Mouse (Mus musculus) kidney, postnatal 0 days (tissue): ENCODE results near the gene Baz1b. TPM values are rescaled to one million over a fixed set of nuclear protein-coding genes. Genes with fewer than 3 reads are reported as not detected.

Experiments
- ATAC-seq: fragments of 200-750 bp; cut with Nextera tagmentation; replicated peaks from 2 replicates; pipeline ENCODE4 v1.8.0; 2017; ENCODE audit warnings: low read depth, moderate number of reproducible peaks, moderate TSS enrichment, moderate library complexity; ENCODE audit not compliant: low FRiP score
- DNase-seq: peaks from one replicate; pipeline ENCODE4 v3.0.0-alpha.2; 2016; ENCODE audit warnings: low spot score
- H3K27ac ChIP-seq: fragments of 300-500 bp; sonication (generic); 2 replicates; pipeline ENCODE4 v1.5.1; 2014; ENCODE audit warnings: mild to moderate bottlenecking
- H3K27me3 ChIP-seq: fragments of 300-500 bp; sonication (generic); 2 replicates; pipeline ENCODE4 v1.6.1; 2014; ENCODE audit warnings: low read length, mixed read lengths; ENCODE audit not compliant: insufficient read depth
- H3K36me3 ChIP-seq: fragments of 300-500 bp; sonication (generic); 2 replicates; pipeline ENCODE4 v1.6.1; 2014; ENCODE audit warnings: low read length, mixed read lengths; ENCODE audit not compliant: insufficient read depth
- H3K4me1 ChIP-seq: fragments of 300-500 bp; sonication (generic); replicated peaks from 2 replicates; pipeline ENCODE4 v1.6.1; 2014; ENCODE audit warnings: antibody characterized with exemption, low read length, mixed read lengths; ENCODE audit not compliant: insufficient read depth
- H3K4me2 ChIP-seq: fragments of 300-500 bp; sonication (generic); 2 replicates; pipeline ENCODE4 v1.6.1; 2014; ENCODE audit warnings: mild to moderate bottlenecking, low read length, moderate library complexity, mixed read lengths
- H3K4me3 ChIP-seq: fragments of 300-500 bp; sonication (generic); replicated peaks from 2 replicates; pipeline ENCODE4 v1.5.1; 2014; ENCODE audit warnings: low read depth, low read length
- H3K9ac ChIP-seq: fragments of 300-500 bp; sonication (generic); 2 replicates; pipeline ENCODE4 v1.6.1; 2014; ENCODE audit warnings: low read depth, low read length
- H3K9me3 ChIP-seq: fragments of 300-500 bp; sonication (generic); replicated peaks from 2 replicates; pipeline ENCODE4 v1.6.1; 2016; ENCODE audit warnings: low read length, inconsistent platforms, mixed read lengths
- CTCF ChIP-seq: IDR thresholded peaks from 2 replicates; pipeline ENCODE4 v1.5.1; 2016; ENCODE audit warnings: antibody characterized with exemption, low read depth, mild to moderate bottlenecking, moderate library complexity
- WGBS: fragments of 180-500 bp; shearing (Covaris S2); extraction: QIAGEN DNeasy Blood & Tissue Kit; methylation state at CpG from one replicate; pipeline ENCODE4 v1.1.7; 2014; 5-methylcytosine and 5-hydroxymethylcytosine counted together
- polyA plus RNA-seq: library from polyadenylated mRNA; unstranded; fragments of >200 nt; fragmentation: Nextera tagmentation; extraction: Ambion mirVana; gene quantifications from 2 replicates; pipeline ENCODE4 v1.2.1, GENCODE M21; 2015

The Baz1b gene
- polyA plus RNA-seq, 1 experiment from 2014 or later = 22.6 TPM

DNA sequence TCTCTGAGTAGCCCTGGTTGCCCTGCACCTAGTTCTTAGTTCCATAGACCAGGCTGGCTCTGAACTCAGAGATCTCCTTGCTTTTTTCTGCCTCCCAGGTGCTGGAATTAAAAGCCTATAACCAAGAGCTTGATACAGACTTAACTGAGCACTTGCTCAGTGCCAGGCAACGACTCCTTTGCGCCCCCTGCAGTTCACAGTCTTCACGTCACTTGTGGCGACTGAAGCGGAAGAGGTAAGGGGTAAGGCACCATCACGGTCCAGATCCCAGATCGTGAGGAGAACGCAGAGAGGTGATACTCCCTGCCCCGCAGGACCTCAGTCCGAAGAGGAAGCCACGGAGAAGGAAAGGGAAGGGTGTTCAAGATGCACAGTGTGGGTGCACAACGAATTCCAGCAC lies 70.5 kb downstream of the Baz1b start:
- no peaks in the 10 kb centered on the region for H3K4me1 ChIP-seq
- DNase-seq (no peak), ATAC-seq (no peak)
- peak; percentile 20; the same call in 1 of the 2 replicates for TF ChIP-seq CTCF
- H3K4me2 ChIP-seq = no peak overlapping the region
- no peaks in the 10 kb centered on the region for H3K27me3 ChIP-seq
- no peak overlapping the region for H3K4me3 ChIP-seq
- WGBS = 86% methylated on average over 12 of the region's 12 CpGs
- H3K9ac ChIP-seq = no peak overlapping the region
- H3K9me3 ChIP-seq = no peaks in the 10 kb centered on the region
- no peak overlapping the region for H3K27ac ChIP-seq
- no peaks in the 10 kb centered on the region for H3K36me3 ChIP-seq

DNA sequence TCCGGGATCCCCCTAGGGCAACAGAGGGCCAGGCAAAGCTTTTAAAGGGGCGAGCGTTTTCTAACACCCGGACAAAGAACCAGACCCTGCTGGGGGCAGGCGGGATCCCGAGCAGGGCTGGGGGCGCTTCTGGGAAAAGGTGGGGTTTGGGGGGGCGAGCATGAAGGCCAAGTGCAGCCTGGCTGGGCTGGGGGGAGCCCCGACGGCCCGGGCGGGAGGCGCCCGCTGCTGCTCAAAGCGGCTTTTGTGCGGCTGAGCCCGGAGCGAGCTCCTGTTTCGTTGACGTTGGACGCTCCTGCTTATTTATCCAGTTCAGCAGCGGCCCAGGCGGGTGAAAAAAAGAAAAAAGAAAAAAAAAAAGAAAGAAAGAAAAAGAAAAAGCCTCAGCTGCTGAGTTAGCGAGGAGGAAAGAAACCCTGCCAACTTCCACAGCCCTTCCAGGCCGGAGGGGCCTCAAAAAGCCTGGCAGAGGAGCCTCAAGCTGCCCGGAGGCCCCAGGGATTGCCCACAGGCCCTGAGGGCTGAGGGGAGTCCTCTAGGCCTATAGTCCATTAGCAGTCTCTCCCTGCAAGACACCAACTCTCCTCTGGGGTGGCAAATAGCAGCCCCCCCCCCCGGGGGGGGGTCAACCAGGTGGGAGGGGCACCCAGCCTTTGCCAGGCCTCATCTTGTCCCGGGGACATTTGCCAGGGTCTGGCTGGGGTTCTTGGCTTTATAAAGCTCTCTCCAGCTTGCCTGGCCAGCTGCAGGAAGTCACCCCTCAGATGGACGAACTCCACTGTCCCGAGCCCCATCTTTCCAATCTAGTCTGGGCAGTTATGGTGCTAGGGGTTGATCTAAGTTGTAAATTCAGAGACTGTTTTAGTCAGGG lies 71.5 kb downstream of the Baz1b start:
- H3K27me3 ChIP-seq = no peaks in the 10 kb centered on the region
- H3K4me2 ChIP-seq = peak overlapping the region; percentile 55
- H3K4me3 ChIP-seq = peak overlapping the region; percentile 26
- peak overlapping the region; percentile 57; the same call in 1 of the 2 replicates for H3K27ac ChIP-seq
- no peak for TF ChIP-seq CTCF
- H3K9me3 ChIP-seq = no peaks in the 10 kb centered on the region
- peaks cover under 1% of the 10 kb centered on the region; the same call in 1 of the 2 replicates for H3K4me1 ChIP-seq
- ATAC-seq = no peak
- DNase-seq = peak; percentile 36
- peak overlapping the region; percentile 61 for H3K9ac ChIP-seq
- WGBS = 25% methylated on average over 29 of the region's 30 CpGs
- H3K36me3 ChIP-seq = no peaks in the 10 kb centered on the region

DNA sequence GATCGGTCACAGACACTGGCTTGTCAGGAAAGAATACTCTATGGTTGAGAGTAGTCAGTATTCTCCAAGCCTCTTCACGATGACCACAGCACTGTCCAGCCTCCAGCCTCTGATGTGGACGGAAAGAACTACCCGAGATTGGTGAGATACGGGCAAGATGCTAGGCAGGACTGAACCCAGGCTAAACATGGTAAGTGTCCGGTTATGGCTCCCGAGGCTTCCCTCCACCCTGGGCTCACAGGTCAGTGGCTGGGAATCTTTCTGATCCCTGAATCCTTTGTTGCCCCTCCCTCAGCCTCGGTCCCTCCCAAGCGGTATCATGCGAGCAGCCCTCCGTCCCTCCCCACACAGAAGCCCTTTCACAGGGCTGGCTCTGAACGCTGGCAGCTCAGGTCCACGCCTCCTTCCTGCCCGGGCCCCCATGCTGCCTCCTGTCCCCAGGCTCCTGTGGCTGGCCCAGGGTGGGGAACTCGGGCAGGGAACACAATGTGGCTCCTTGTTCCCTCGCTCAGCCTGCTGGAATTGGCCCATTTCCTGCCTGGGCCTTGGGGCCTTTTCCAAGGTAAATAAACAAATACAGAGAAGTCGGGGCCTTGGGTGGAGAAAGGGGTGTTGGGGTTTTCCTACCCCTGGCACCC lies 76.9 kb downstream of the Baz1b start:
- Histone ChIP-seq H3K4me1 (peaks cover 8% of the 10 kb centered on the region; the same call in 1 of the 2 replicates), H3K9ac (0 out of 2 replicates have a peak overlapping the region, but pooled peaks have one; percentile 24), H3K36me3 (no peaks in the 10 kb centered on the region), H3K9me3 (no peaks in the 10 kb centered on the region), H3K4me2 (peak overlapping the region; percentile 45), H3K27ac (peak overlapping the region; percentile 40; the same call in 1 of the 2 replicates), H3K27me3 (no peaks in the 10 kb centered on the region), H3K4me3 (no peak overlapping the region)
- peak; percentile 59; the same call in 1 of the 2 replicates for ATAC-seq
- no peak for TF ChIP-seq CTCF
- peak; percentile 29 for DNase-seq
- 13% methylated on average over 17 of the region's 17 CpGs for WGBS

DNA sequence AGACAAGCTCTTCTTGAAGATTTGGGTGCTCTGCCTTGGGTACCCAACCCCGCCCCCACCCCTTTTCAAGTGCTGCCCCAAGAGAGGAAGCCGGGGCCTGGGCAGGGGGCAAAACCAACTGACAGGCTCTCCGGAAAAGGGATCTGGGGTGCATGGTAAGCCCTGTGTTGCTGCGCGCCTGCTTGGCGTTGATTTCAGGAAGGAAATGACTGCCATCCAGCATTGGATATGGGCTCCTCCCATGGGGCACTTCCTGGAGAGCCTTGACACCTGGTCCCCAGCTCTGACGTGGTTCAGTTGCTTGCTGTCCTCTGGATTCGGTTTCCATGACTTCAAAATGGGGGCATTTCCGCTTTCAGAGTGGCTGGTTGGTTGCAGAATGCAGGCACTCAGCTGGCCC lies 77.5 kb downstream of the Baz1b start:
- H3K4me1 ChIP-seq = peaks cover 8% of the 10 kb centered on the region; the same call in 1 of the 2 replicates
- H3K4me2 ChIP-seq = peak overlapping the region; percentile 45
- H3K36me3 ChIP-seq = no peaks in the 10 kb centered on the region
- no peaks in the 10 kb centered on the region for H3K9me3 ChIP-seq
- WGBS = 35% methylated on average over 9 of the region's 9 CpGs
- peak; percentile 31 for DNase-seq
- no peak overlapping the region for H3K4me3 ChIP-seq
- no peak overlapping the region for H3K9ac ChIP-seq
- no peaks in the 10 kb centered on the region for H3K27me3 ChIP-seq
- no peak for TF ChIP-seq CTCF
- no peak for ATAC-seq
- peak overlapping the region; percentile 40; the same call in 1 of the 2 replicates for H3K27ac ChIP-seq

DNA sequence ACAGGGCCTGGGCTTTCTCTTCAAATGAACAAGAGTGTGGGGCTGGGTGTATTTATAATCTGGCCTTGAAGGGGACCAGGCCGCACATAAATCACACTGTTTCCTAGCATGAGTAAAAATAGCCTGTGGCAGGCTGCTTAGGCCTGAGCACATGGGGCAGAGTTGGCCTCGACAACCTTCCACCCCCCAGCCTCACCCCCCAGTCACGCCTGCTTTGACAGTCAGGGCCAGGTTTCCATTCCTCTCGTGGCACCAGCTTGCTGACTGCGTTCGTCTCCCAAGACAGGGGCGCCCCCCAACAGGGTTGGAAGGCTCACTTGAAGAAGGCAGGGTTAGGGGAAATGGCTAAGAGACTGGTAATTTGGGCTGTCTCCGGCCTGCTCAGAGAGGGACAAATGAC lies 82.4 kb downstream of the Baz1b start:
- Histone ChIP-seq H3K4me3 (no peak overlapping the region), H3K4me1 (no peaks in the 10 kb centered on the region), H3K27me3 (no peaks in the 10 kb centered on the region), H3K36me3 (no peaks in the 10 kb centered on the region), H3K4me2 (no peak overlapping the region), H3K9me3 (no peaks in the 10 kb centered on the region), H3K27ac (no peak overlapping the region), H3K9ac (no peak overlapping the region)
- ATAC-seq (no peak), DNase-seq (peak; percentile 11)
- TF ChIP-seq CTCF = no peak
- WGBS = 49% methylated on average over 8 of the region's 8 CpGs

DNA sequence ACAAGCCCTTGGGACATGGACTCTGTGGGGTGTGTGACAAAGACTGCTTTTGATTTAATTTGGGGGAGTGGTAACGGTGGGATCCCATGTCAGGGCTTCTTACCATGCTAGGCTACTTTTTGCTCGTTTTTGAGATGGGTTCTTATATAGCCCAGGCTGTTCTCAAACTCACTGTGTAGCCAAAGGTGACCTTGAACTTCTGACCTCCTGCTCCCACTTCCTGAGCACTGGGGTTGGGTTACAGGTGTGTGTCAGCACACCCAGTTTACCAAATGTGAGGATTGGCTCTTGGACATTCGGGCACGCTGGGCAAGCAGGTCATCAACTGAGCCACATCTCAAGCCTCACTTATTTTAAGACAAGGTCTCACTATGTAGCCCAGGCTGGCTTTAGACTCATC lies 83.3 kb downstream of the Baz1b start:
- H3K4me3 ChIP-seq = no peak overlapping the region
- H3K9ac ChIP-seq = no peak overlapping the region
- DNase-seq (no peak), ATAC-seq (no peak)
- no peak overlapping the region for H3K27ac ChIP-seq
- H3K36me3 ChIP-seq = no peaks in the 10 kb centered on the region
- H3K4me1 ChIP-seq = no peaks in the 10 kb centered on the region
- H3K4me2 ChIP-seq = no peak overlapping the region
- H3K9me3 ChIP-seq = no peaks in the 10 kb centered on the region
- 64% methylated on average over 4 of the region's 4 CpGs for WGBS
- no peaks in the 10 kb centered on the region for H3K27me3 ChIP-seq
- TF ChIP-seq CTCF = no peak
